Mouse (Mus musculus) intestine, embryonic 16.5 days (tissue): ENCODE results near the gene Adat3. TPM values are rescaled to one million over a fixed set of nuclear protein-coding genes. Genes with fewer than 3 reads are reported as not detected.

ENCODE experiments used
- ATAC-seq: fragments of 200-750 bp; cut with Nextera tagmentation; 2 replicates; pipeline ENCODE4 v1.8.0; 2017; ENCODE audit warnings: moderate TSS enrichment, moderate library complexity
- H3K27ac ChIP-seq: fragments of 300-500 bp; sonication (generic); 2 replicates; pipeline ENCODE4 v1.5.1; 2014; ENCODE audit warnings: mild to moderate bottlenecking, low read length
- H3K27me3 ChIP-seq: fragments of 300-500 bp; sonication (generic); replicated peaks from 2 replicates; pipeline ENCODE4 v1.6.1; 2014; ENCODE audit warnings: low read length, control low read depth, mixed read lengths; ENCODE audit not compliant: control insufficient read depth, insufficient read depth
- H3K36me3 ChIP-seq: fragments of 300-500 bp; sonication (generic); 2 replicates; pipeline ENCODE4 v1.6.1; 2014; ENCODE audit warnings: low read length, control low read depth; ENCODE audit not compliant: control insufficient read depth, insufficient read depth
- H3K4me1 ChIP-seq: fragments of 300-500 bp; sonication (generic); 2 replicates; pipeline ENCODE4 v1.6.1; 2014; ENCODE audit warnings: low read length, control low read depth, mixed read lengths; ENCODE audit not compliant: control insufficient read depth, insufficient read depth
- H3K4me2 ChIP-seq: fragments of 300-500 bp; sonication (generic); 2 replicates; pipeline ENCODE4 v1.6.1; 2014; ENCODE audit warnings: low read depth, low read length, control low read depth
- H3K4me3 ChIP-seq: fragments of 300-500 bp; sonication (generic); 2 replicates; pipeline ENCODE4 v1.5.1; 2014; ENCODE audit warnings: mild to moderate bottlenecking, low read length
- H3K9ac ChIP-seq: fragments of 300-500 bp; sonication (generic); 2 replicates; pipeline ENCODE4 v1.6.1; 2014; ENCODE audit warnings: low read depth, low read length
- H3K9me3 ChIP-seq: fragments of 300-500 bp; sonication (generic); 2 replicates; pipeline ENCODE4 v1.6.1; 2016; ENCODE audit warnings: low read length, control low read depth; ENCODE audit not compliant: control insufficient read depth
- WGBS: fragments of 180-500 bp; shearing (Covaris S2); extraction: QIAGEN DNeasy Blood & Tissue Kit; methylation state at CpG from one replicate; pipeline ENCODE4 v1.1.7; 2014; 5-methylcytosine and 5-hydroxymethylcytosine counted together
- polyA plus RNA-seq: library from polyadenylated mRNA; unstranded; fragments of >200 nt; fragmentation: Nextera tagmentation; extraction: Ambion mirVana; gene quantifications from 2 replicates; pipeline ENCODE4 v1.2.1, GENCODE M21; 2015

Gene Adat3
- polyA plus RNA-seq, 1 experiment from 2014 or later, result 9.4 TPM

GRCm38 (mm10) chr10:80606737-80607350 lies 4.2 kb downstream of the Adat3 start:
- H3K9me3 ChIP-seq, result no peaks in the 10 kb centered on the region
- H3K4me2 ChIP-seq, result 0 out of 2 replicates have a peak overlapping the region, but pooled peaks have one; percentile 6
- H3K4me1 ChIP-seq, result peaks cover 24% of the 10 kb centered on the region
- peaks cover 26% of the 10 kb centered on the region for H3K36me3 ChIP-seq
- H3K4me3 ChIP-seq, result 0 out of 2 replicates have a peak overlapping the region, but pooled peaks have one; percentile 16
- no peaks in the 10 kb centered on the region for H3K27me3 ChIP-seq
- H3K9ac ChIP-seq, result 0 out of 2 replicates have a peak overlapping the region, but pooled peaks have one; percentile 10
- 94% methylated on average over 34 of the region's 34 CpGs for WGBS
- H3K27ac ChIP-seq, result peak overlapping the region; percentile 45
- ATAC-seq, result no peak

DNA sequence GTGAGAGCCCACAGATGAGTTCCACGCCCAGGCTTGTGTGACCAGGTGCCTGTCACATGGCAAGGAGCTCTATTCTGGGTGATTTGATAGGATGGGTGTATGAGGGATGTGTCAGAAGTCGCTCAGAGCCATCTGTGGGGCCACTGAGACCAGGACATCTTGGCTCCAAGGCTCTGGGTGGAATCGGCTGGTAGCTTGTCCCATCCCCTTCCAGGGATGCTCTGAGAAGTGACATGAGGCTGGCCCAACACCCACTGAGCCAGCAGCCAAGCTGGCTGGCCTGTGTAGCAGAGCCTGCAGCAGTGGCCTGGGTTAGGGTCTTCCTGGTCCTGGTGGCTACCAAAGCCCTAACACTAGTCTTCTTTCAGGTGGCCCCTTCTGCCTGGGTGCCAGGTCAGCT lies 5.8 kb downstream of the Adat3 start:
- H3K4me2 ChIP-seq, result no peak overlapping the region
- peaks cover 20% of the 10 kb centered on the region for H3K4me1 ChIP-seq
- H3K9ac ChIP-seq, result no peak overlapping the region
- ATAC-seq, result no peak
- WGBS, result 93% methylated on average over 3 of the region's 3 CpGs
- H3K9me3 ChIP-seq, result no peaks in the 10 kb centered on the region
- no peak overlapping the region for H3K27ac ChIP-seq
- peaks cover 30% of the 10 kb centered on the region for H3K36me3 ChIP-seq
- no peak overlapping the region for H3K4me3 ChIP-seq
- H3K27me3 ChIP-seq, result no peaks in the 10 kb centered on the region

DNA sequence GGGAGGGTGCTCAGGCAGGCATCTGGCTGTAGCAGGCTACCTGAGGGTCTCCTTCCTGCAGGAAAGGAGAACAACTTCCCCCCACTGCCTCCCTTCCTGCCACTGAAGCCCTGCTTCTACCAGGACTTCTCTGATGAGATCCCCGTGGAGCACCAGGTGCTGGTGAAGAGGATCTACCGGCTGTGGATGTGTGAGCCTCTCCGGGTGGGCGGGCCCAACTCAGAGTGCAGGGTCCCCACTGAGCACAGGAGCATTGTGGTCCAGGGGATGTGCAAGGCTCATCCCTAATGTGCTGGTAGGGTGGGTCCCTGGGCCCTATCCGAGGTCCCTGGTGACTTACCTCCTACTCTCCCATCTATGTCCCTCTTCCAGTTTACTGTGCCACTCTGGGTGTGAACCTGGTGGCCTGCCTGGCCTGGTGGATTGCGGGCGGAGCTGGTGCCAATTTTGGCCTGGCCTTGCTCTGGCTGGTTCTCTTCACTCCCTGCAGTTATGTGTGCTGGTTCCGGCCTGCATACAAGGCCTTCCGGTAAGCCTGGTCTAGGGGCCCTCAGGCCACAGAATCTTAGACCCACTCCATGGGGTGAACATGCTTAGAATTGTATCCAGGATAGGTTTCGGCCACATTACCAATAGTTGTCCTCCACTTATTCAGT lies 6.7 kb downstream of the Adat3 start:
- peaks cover 33% of the 10 kb centered on the region for H3K36me3 ChIP-seq
- peaks cover 10% of the 10 kb centered on the region for H3K4me1 ChIP-seq
- WGBS, result 88% methylated on average over 10 of the region's 10 CpGs
- no peak for ATAC-seq
- no peak overlapping the region for H3K4me2 ChIP-seq
- no peak overlapping the region for H3K9ac ChIP-seq
- no peaks in the 10 kb centered on the region for H3K9me3 ChIP-seq
- H3K4me3 ChIP-seq, result no peak overlapping the region
- no peaks in the 10 kb centered on the region for H3K27me3 ChIP-seq
- no peak overlapping the region for H3K27ac ChIP-seq

- 93% methylated on average over 9 of the region's 9 CpGs for WGBS
- Histone ChIP-seq H3K27me3 (no peaks in the 10 kb centered on the region), H3K36me3 (peaks cover 37% of the 10 kb centered on the region), H3K9me3 (no peaks in the 10 kb centered on the region), H3K9ac (no peak overlapping the region), H3K4me2 (no peak overlapping the region), H3K4me1 (peaks cover 8% of the 10 kb centered on the region), H3K4me3 (no peak overlapping the region), H3K27ac (no peak overlapping the region)
- ATAC-seq, result no peak
Observed at GRCm38 (mm10) chr10:80610116-80610785, 7.6 kb downstream of the Adat3 start.

DNA sequence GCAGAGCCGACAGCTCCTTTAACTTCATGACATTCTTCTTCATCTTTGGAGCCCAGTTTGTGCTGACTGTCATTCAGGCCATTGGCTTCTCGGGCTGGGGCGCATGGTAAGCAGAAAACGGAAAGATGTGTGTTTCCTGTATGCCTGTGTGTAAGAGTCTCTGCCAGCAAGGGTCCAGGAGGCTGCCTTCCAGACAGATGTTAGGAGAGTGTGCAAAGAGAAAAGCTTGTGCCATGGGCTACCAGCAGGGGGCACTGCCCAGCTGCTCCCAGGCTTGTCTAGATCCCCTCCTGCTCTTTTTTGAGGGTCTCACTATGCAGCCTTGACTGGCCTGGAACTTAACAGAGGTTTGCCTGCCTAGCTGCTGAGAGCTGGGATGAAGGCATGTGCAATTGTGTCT lies 8.3 kb downstream of the Adat3 start:
- no peak for ATAC-seq
- Histone ChIP-seq H3K4me1 (peaks cover 5% of the 10 kb centered on the region), H3K9ac (no peak overlapping the region), H3K9me3 (no peaks in the 10 kb centered on the region), H3K27ac (no peak overlapping the region), H3K4me2 (no peak overlapping the region), H3K27me3 (no peaks in the 10 kb centered on the region), H3K4me3 (no peak overlapping the region), H3K36me3 (peaks cover 42% of the 10 kb centered on the region)
- WGBS, result 64% methylated on average over 4 of the region's 4 CpGs

DNA sequence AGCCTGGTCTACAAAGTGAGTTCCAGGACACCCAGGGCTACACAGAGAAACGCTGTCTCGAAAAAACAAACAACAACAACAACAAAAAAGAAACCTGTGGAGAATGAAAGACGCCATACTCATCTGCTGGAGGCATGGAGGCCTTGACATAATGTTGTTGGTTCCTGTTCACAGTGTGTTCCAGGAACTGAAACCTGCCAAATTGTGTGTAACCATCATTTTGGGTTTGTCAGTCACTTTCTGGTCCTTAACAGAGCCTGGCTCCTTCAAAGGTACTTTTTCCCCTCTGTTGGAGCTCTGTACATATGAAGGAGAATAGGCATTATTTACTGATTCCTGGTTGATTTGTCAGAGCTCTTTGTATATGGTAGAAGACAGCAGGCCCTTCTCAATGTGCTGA lies 9.2 kb downstream of the Adat3 start:
- no peak overlapping the region for H3K9ac ChIP-seq
- no peak overlapping the region for H3K27ac ChIP-seq
- 92% methylated on average over 3 of the region's 3 CpGs for WGBS
- H3K27me3 ChIP-seq, result no peaks in the 10 kb centered on the region
- H3K4me1 ChIP-seq, result peaks cover 1% of the 10 kb centered on the region; the same call in 1 of the 2 replicates
- no peaks in the 10 kb centered on the region for H3K9me3 ChIP-seq
- ATAC-seq, result no peak
- H3K4me2 ChIP-seq, result no peak overlapping the region
- no peak overlapping the region for H3K4me3 ChIP-seq
- peaks cover 35% of the 10 kb centered on the region for H3K36me3 ChIP-seq

GRCm38 (mm10) chr10:80613821-80614220 lies 11.1 kb downstream of the Adat3 start:
- Histone ChIP-seq H3K36me3 (peaks cover 17% of the 10 kb centered on the region), H3K9ac (no peak overlapping the region), H3K9me3 (no peaks in the 10 kb centered on the region), H3K4me3 (no peak overlapping the region), H3K27me3 (no peaks in the 10 kb centered on the region), H3K27ac (no peak overlapping the region), H3K4me1 (no peaks in the 10 kb centered on the region), H3K4me2 (no peak overlapping the region)
- 82% methylated on average over 3 of the region's 3 CpGs for WGBS
- ATAC-seq, result no peak

GRCm38 (mm10) chr10:80614351-80614750 lies 11.7 kb downstream of the Adat3 start:
- no peak overlapping the region for H3K27ac ChIP-seq
- H3K36me3 ChIP-seq, result peaks cover 16% of the 10 kb centered on the region
- no peak for ATAC-seq
- H3K9ac ChIP-seq, result no peak overlapping the region
- no peaks in the 10 kb centered on the region for H3K9me3 ChIP-seq
- WGBS, result 87% methylated on average over 6 of the region's 6 CpGs
- H3K27me3 ChIP-seq, result no peaks in the 10 kb centered on the region
- H3K4me1 ChIP-seq, result no peaks in the 10 kb centered on the region
- H3K4me3 ChIP-seq, result no peak overlapping the region
- no peak overlapping the region for H3K4me2 ChIP-seq

- H3K9me3 ChIP-seq, result no peaks in the 10 kb centered on the region
- ATAC-seq, result no peak
- no peak overlapping the region for H3K27ac ChIP-seq
- peaks cover 12% of the 10 kb centered on the region for H3K36me3 ChIP-seq
- peaks cover 5% of the 10 kb centered on the region for H3K4me1 ChIP-seq
- no peak overlapping the region for H3K4me3 ChIP-seq
- H3K27me3 ChIP-seq, result no peaks in the 10 kb centered on the region
- WGBS, result 73% methylated on average over 9 of the region's 9 CpGs
- no peak overlapping the region for H3K4me2 ChIP-seq
- H3K9ac ChIP-seq, result no peak overlapping the region
Observed at GRCm38 (mm10) chr10:80618181-80618580, 15.5 kb downstream of the Adat3 start.
